Mouse (Mus musculus) CH12.LX (cell line): ENCODE data around the gene Slc24a1.

ENCODE experiments used
- CTCF ChIP-seq, 2 experiments: IDR thresholded peaks in 1 of 2; conservative IDR thresholded peaks in 1 of 2; 2 replicates each; pipeline ENCODE4 v1.5.1; 2011 to 2012; ENCODE audit warnings: low read depth in 2 of 2, low read length in 2 of 2, improper control_type of control experiment in 1 of 2, inconsistent platforms in 1 of 2, mild to moderate bottlenecking in 1 of 2, moderate library complexity in 1 of 2
- E2F4 ChIP-seq: IDR thresholded peaks from 2 replicates; pipeline ENCODE4 v1.6.1; 2011; ENCODE audit warnings: low read depth, low read length, improper control_type of control experiment; ENCODE audit not compliant: insufficient replicate concordance
- HCFC1 ChIP-seq: IDR thresholded peaks from 2 replicates; pipeline ENCODE4 v1.6.1; 2012; ENCODE audit warnings: low read depth, mild to moderate bottlenecking, inconsistent platforms, low read length, improper control_type of control experiment
- NELFE ChIP-seq: IDR thresholded peaks from 2 replicates; pipeline ENCODE4 v1.6.1; 2011; ENCODE audit warnings: low read depth, low read length, improper control_type of control experiment
- POLR2A ChIP-seq: IDR thresholded peaks from 2 replicates; pipeline ENCODE4 v1.6.1; 2011; ENCODE audit warnings: low read depth, mild to moderate bottlenecking, improper control_type of control experiment, low read length
- POLR2AphosphoS2 ChIP-seq: IDR thresholded peaks from 2 replicates; pipeline ENCODE4 v1.6.1; 2011; ENCODE audit warnings: low read depth, low read length, improper control_type of control experiment
- SMC3 ChIP-seq: IDR thresholded peaks from 2 replicates; pipeline ENCODE4 v1.6.1; 2011; ENCODE audit warnings: low read depth, low read length, improper control_type of control experiment
- USF1 ChIP-seq: IDR thresholded peaks from 2 replicates; pipeline ENCODE4 v1.6.1; 2014; ENCODE audit warnings: low read depth, mild to moderate bottlenecking, inconsistent platforms, low read length, improper control_type of control experiment

DNA sequence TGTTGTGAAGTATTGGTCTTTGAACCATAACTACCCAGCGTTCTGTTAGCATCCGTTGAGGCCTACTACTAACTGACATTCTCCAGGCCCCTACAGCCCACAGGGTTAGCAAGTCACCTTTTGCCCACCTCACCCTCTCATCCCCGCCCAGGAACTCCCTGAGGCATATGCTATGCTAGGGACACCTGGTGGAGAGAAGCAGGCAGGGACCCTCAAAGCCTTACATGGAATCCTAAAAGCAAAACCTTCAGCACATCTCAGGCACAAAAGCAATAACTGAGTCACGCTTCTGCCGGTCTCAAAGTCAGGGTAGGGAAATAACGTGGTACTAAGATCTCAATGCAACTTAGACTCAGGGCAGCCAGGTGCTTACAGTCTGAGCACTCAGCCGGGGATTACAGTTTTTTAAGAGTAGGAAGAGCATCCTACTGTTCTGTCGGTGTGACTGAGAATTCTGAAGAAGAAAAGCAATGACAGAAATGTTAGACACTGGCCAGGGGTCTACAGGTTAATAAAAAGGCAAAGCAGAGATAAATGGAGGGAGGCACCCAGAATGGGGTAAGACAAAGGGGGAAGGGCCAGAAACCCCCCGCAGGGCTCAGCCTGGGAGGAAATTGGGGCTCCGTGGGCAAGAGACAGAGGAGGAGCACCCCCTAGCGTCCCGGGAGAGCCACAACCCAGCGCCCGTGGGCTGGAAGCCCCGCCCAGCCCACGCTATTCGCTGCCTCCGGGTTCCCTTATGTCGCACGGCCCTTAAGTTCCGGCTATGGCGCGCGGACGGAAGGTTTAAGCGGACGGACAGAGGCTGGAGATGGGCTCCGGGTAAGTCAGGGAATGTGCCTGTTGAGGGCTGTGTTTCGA, 8.9 kb upstream of the Slc24a1 start, which contains the start of gene Ints14:
- peak; percentile 62 for TF ChIP-seq SMC3
- TF ChIP-seq NELFE: peak; percentile 86
- peak; percentile 89 for TF ChIP-seq HCFC1
- TF ChIP-seq POLR2A: peak; percentile 97
- TF ChIP-seq CTCF (conservative IDR thresholded peaks at IDR 0.05 in 1 of 2, IDR thresholded peaks at IDR 0.05 in 1 of 2; ENCODE audit: low read depth in 2 of 2, low read length in 2 of 2): peak; percentile 12 to 94; a peak in 2 of 4 replicates
- TF ChIP-seq E2F4: no peak
- TF ChIP-seq POLR2AphosphoS2: peak; percentile 70; the same call in 1 of the 2 replicates
- TF ChIP-seq USF1: no peak
